Mouse (Mus musculus) hindbrain, embryonic 14.5 days (tissue): ENCODE data around the gene Glb1l. TPM values are rescaled to one million over a fixed set of nuclear protein-coding genes. Genes with fewer than 3 reads are reported as not detected.

ENCODE experiments used
- ATAC-seq: fragments of 200-750 bp; cut with Nextera tagmentation; 2 replicates; pipeline ENCODE4 v1.8.0; 2017; ENCODE audit warnings: moderate number of reproducible peaks, mild to moderate bottlenecking, moderate TSS enrichment, moderate library complexity; ENCODE audit not compliant: low FRiP score
- DNase-seq: peaks from one replicate; pipeline ENCODE4 v3.0.0-alpha.2; 2015; ENCODE audit warnings: low spot score
- H3K27ac ChIP-seq: fragments of 300-500 bp; sonication (generic); 2 replicates; pipeline ENCODE4 v1.5.1; 2014; ENCODE audit warnings: mild to moderate bottlenecking, moderate library complexity
- H3K27me3 ChIP-seq: fragments of 300-500 bp; sonication (generic); 2 replicates; pipeline ENCODE4 v1.6.1; 2014; ENCODE audit warnings: mild to moderate bottlenecking, low read length, mixed read lengths; ENCODE audit not compliant: control insufficient read depth, insufficient read depth
- H3K36me3 ChIP-seq: fragments of 300-500 bp; sonication (generic); replicated peaks from 2 replicates; pipeline ENCODE4 v1.6.1; 2014; ENCODE audit not compliant: control insufficient read depth, insufficient read depth
- H3K4me1 ChIP-seq: fragments of 300-500 bp; sonication (generic); replicated peaks from 2 replicates; pipeline ENCODE4 v1.6.1; 2014; ENCODE audit warnings: antibody characterized with exemption, low read length, mixed read lengths; ENCODE audit not compliant: control insufficient read depth, insufficient read depth
- H3K4me2 ChIP-seq: fragments of 300-500 bp; sonication (generic); replicated peaks from 2 replicates; pipeline ENCODE4 v1.6.1; 2014; ENCODE audit warnings: mild to moderate bottlenecking, moderate library complexity
- H3K4me3 ChIP-seq: fragments of 300-500 bp; sonication (generic); replicated peaks from 2 replicates; pipeline ENCODE4 v1.5.1; 2014; ENCODE audit warnings: mild to moderate bottlenecking, low read length
- H3K9ac ChIP-seq: fragments of 300-500 bp; sonication (generic); 2 replicates; pipeline ENCODE4 v1.6.1; 2014
- H3K9me3 ChIP-seq: fragments of 300-500 bp; sonication (generic); 2 replicates; pipeline ENCODE4 v1.6.1; 2016; ENCODE audit warnings: low read length; ENCODE audit not compliant: control insufficient read depth
- WGBS: fragments of 180-500 bp; shearing (Covaris S2); extraction: QIAGEN DNeasy Blood & Tissue Kit; methylation state at CpG from one replicate; pipeline ENCODE4 v1.1.7; 2014; 5-methylcytosine and 5-hydroxymethylcytosine counted together
- polyA plus RNA-seq: library from polyadenylated mRNA; unstranded; fragments of >200 nt; fragmentation: Nextera tagmentation; extraction: Ambion mirVana; gene quantifications from 2 replicates; pipeline ENCODE4 v1.2.1, GENCODE M21; 2014

Gene Glb1l
- polyA plus RNA-seq, 1 experiment from 2014 or later: 19.5 TPM

DNA sequence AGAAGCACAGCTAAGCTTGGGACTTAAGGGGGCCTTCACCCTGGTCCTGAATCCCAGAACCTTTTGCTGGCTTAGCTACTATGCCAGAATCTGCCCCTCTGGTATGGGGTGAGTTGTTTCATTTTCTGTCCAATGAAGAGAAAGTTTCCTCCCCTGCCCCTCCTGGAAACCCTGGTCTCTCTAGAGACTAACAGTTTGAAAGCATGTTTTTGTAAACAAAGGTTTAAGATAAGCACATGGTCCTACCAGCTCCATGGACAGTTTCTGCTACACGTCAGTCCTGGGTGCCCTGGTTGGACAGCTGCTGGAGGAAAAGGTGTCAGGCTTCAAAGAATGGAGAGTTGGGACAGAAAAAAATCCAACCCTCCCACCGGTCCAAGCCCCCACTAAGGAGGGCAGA lies 20.0 kb downstream of the Glb1l start:
- 76% methylated on average over 2 of the region's 2 CpGs for WGBS
- peaks cover 49% of the 10 kb centered on the region for H3K36me3 ChIP-seq

DNA sequence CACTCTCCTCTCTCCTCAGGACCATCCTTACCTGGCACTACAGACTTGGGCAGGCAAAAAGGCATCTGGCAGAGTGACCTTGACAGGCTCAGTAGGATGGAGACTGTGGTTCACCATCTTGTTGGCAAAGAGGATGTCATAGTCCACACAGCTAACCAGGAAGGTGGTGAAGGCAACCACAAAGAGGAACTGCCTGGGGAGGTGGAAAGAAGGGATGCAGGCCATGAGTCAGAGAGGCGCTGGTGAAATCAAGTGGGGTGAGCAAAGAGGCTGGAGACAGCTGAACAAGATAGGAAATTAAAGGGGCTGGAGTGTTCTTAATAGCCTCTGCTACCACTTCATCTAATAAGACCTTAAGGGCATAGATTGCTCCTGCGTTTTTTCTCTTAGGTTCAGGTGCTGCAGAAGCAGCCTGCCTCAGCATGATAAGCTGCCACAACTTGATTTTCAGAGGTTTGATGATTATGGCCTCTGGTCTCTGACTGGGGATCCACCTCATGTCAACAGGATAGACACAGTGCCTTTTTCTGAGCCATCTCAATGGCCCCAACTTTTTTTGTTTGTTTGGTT lies 22.6 kb downstream of the Glb1l start:
- Histone ChIP-seq H3K4me1 (peaks cover 20% of the 10 kb centered on the region), H3K4me3 (no peak overlapping the region), H3K4me2 (no peak overlapping the region), H3K36me3 (peaks cover 68% of the 10 kb centered on the region), H3K9me3 (no peaks in the 10 kb centered on the region), H3K9ac (no peak overlapping the region), H3K27ac (no peak overlapping the region), H3K27me3 (no peaks in the 10 kb centered on the region)
- DNase-seq: no peak
- ATAC-seq: no peak
- WGBS: 98% methylated on average over 2 of the region's 2 CpGs

More for the DNA sequence above, 20.0 kb downstream of the Glb1l start:
- Histone ChIP-seq H3K27ac (no peak overlapping the region), H3K4me2 (peak overlapping the region; percentile 92), H3K27me3 (no peaks in the 10 kb centered on the region), H3K4me1 (peaks cover 26% of the 10 kb centered on the region), H3K4me3 (no peak overlapping the region), H3K9me3 (no peaks in the 10 kb centered on the region), H3K9ac (0 out of 2 replicates have a peak overlapping the region, but pooled peaks have one; percentile 89)
- ATAC-seq (no peak), DNase-seq (no peak)

DNA sequence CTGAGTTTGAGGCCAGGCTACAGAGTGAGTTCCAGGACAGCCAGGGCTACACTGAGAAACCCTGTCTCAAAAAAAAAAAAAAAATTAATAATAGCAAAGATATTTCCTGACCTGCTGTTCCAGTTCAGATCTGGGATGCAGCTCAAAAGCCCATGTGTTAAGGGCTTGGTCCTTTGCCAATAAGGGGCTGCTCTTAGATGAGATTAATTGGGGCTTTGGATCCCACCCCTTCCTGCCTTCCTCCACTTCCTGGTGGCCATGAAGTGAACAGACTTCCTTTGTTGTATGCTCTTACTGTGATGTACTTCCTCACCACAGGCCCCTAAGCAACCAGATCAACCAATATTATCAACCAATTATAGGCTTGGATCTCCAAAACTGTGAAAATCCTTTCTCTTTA lies 23.5 kb downstream of the Glb1l start:
- H3K9me3 ChIP-seq: no peaks in the 10 kb centered on the region
- H3K9ac ChIP-seq: no peak overlapping the region
- H3K4me1 ChIP-seq: peaks cover 13% of the 10 kb centered on the region
- H3K36me3 ChIP-seq: peaks cover 77% of the 10 kb centered on the region
- no peak for ATAC-seq
- no peak overlapping the region for H3K27ac ChIP-seq
- no peak overlapping the region for H3K4me3 ChIP-seq
- no peaks in the 10 kb centered on the region for H3K27me3 ChIP-seq
- no peak overlapping the region for H3K4me2 ChIP-seq
- DNase-seq: no peak

DNA sequence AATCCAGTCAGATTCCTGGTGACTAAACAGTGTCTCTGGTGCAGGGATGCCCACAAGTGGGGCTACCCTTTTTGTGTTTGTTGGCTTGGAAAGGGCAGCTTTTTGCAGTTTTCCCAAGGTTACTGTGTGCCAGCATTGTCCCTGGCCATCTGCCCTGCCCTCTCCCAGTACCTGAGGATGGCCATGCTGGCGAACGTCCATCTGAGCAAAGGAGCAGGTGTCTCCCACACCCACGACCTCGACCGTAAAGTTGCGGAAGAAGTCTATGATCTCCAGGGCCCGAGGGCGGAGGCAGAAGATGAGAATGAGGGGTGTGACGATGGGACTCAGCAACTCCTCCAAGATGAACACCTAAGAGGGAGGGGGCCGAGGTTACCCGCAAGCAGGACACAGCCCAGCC lies 25.1 kb downstream of the Glb1l start:
- H3K4me2 ChIP-seq: no peak overlapping the region
- peaks cover 86% of the 10 kb centered on the region for H3K36me3 ChIP-seq
- peaks cover 6% of the 10 kb centered on the region; the same call in 1 of the 2 replicates for H3K4me1 ChIP-seq
- H3K27ac ChIP-seq: no peak overlapping the region
- no peak overlapping the region for H3K4me3 ChIP-seq
- no peak for DNase-seq
- no peaks in the 10 kb centered on the region for H3K9me3 ChIP-seq
- no peaks in the 10 kb centered on the region for H3K27me3 ChIP-seq
- WGBS: 93% methylated on average over 11 of the region's 11 CpGs
- H3K9ac ChIP-seq: no peak overlapping the region
- ATAC-seq: no peak

DNA sequence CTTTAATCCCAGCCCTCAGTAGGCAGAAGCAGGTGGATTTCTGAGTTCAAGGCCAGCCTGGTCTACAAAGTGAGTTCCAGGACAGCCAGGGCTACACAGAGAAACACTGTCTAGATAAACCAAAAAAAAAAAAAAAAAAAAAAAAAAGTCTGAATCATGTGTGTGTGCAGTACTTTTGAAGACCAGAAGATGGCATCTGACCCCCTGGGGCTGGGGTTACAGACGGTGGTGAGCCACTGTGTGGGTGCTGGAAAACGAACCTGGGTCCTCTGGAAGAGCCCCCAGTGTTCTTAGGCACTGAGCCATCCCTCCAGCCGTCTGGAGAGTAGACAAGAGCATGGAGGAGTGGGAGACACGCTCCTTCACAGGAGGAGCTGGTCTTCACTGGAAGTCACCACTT lies 28.5 kb downstream of the Glb1l start:
- no peak overlapping the region for H3K27ac ChIP-seq
- ATAC-seq: no peak
- H3K4me1 ChIP-seq: peaks cover 15% of the 10 kb centered on the region
- 73% methylated on average over 4 of the region's 4 CpGs for WGBS
- no peak overlapping the region for H3K9ac ChIP-seq
- DNase-seq: no peak
- H3K4me2 ChIP-seq: no peak overlapping the region
- H3K9me3 ChIP-seq: no peaks in the 10 kb centered on the region
- no peak overlapping the region for H3K4me3 ChIP-seq
- H3K36me3 ChIP-seq: peaks cover 65% of the 10 kb centered on the region
- no peaks in the 10 kb centered on the region for H3K27me3 ChIP-seq

DNA sequence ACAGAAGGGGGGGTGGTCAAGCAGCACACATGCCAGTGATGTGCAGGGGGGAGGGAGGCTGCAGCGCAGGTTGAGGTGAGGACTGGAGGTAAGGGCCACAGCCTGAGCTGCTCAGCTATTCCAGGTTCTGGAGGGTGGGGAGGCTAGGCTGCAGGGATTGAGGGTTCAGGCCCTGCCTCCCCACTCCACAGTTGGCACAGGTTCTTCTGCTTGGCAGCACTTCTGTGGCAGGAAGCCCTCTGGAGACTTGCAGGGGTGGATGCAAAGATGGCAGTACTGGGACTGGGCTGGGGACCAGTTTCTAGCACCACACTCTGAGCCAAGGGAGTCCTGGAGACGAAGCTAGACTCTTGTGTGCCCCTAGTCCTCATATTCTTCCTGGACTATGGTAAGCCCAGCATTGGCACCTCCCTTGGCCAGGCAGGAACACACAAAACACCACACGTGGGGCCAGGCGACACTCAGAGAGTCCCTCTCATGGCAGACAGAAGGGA lies 29.2 kb downstream of the Glb1l start:
- peaks cover 65% of the 10 kb centered on the region for H3K36me3 ChIP-seq
- ATAC-seq: no peak

DNA sequence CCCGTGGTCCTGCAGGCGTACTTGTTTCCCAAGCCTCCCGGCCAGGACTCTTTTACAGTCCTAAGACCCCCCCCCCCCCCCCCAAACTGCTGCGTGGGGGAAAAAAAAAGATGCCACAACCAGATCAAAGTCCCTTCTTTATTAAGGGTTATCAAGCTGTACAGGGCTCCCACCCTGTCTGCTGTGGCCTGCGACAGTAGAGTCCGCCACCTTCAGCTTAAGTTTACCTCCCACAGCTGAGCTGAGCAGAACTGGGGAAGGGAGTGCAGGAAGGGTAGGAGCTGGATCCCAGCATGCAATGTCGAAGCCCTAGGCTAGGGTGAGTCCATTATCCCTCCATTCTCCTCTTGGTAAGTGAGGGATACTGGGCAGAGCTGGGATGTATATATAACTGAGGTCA lies 29.9 kb downstream of the Glb1l start:
- peaks cover 65% of the 10 kb centered on the region for H3K36me3 ChIP-seq

More for the DNA sequence above, 29.2 kb downstream of the Glb1l start:
- Histone ChIP-seq H3K4me1 (peaks cover 15% of the 10 kb centered on the region), H3K4me2 (no peak overlapping the region), H3K9ac (no peak overlapping the region), H3K9me3 (no peaks in the 10 kb centered on the region), H3K4me3 (no peak overlapping the region), H3K27ac (no peak overlapping the region), H3K27me3 (no peaks in the 10 kb centered on the region)
- no peak for DNase-seq
- WGBS: 81% methylated on average over 4 of the region's 4 CpGs

DNA sequence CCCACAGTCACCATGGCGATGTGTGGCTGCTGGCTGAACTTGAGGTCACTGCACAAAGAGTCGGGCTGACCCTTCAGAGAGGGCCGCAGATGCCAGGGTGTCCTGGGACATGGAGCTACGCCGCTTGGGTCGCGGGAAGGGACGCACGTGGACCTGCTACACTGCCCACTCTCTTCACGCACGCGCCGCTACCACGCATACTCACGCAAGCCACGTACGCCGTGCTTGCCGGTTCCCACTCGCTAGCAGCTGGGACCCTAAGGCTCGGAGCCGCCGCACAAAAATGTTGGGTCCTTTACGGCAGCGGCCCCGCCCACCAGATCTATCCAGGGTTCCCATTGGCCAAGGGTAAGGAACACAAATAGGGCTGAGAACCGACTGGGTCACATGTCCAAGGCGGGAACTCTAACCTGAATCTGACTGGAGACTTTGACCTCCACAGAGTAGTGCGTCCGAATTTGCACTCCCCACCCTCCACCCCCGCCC lies 30.5 kb downstream of the Glb1l start, which contains the start of gene Abcb6:
Gene Abcb6, minus strand, starts transcription at position 288 of the 486 bp plus-strand sequence.
- peak within 1 kb of the TSS; percentile 61 for H3K9ac ChIP-seq
- no peaks in the 10 kb centered on the region for H3K27me3 ChIP-seq
- no peaks in the 10 kb centered on the region for H3K9me3 ChIP-seq
- peak; percentile 91 for DNase-seq
- peak within 1 kb of the TSS; percentile 89 for H3K4me2 ChIP-seq
- H3K36me3 ChIP-seq: peaks cover 65% of the 10 kb centered on the region
- ATAC-seq: peak; percentile 93
- H3K27ac ChIP-seq: peak within 1 kb of the TSS; percentile 38; the same call in 1 of the 2 replicates
- under 1% methylated on average over 31 of the region's 31 CpGs for WGBS
- H3K4me3 ChIP-seq: peak within 1 kb of the TSS; percentile 45
- peaks cover 15% of the 10 kb centered on the region for H3K4me1 ChIP-seq

More for the DNA sequence above, 29.9 kb downstream of the Glb1l start:
- no peaks in the 10 kb centered on the region for H3K27me3 ChIP-seq
- no peak overlapping the region for H3K9ac ChIP-seq
- WGBS: 36% methylated on average over 7 of the region's 7 CpGs
- peaks cover 15% of the 10 kb centered on the region for H3K4me1 ChIP-seq
- no peak for DNase-seq
- no peak for ATAC-seq
- no peak overlapping the region for H3K27ac ChIP-seq
- no peaks in the 10 kb centered on the region for H3K9me3 ChIP-seq
- peak overlapping the region; percentile 89 for H3K4me2 ChIP-seq
- peak overlapping the region; percentile 45; the same call in 1 of the 2 replicates for H3K4me3 ChIP-seq

DNA sequence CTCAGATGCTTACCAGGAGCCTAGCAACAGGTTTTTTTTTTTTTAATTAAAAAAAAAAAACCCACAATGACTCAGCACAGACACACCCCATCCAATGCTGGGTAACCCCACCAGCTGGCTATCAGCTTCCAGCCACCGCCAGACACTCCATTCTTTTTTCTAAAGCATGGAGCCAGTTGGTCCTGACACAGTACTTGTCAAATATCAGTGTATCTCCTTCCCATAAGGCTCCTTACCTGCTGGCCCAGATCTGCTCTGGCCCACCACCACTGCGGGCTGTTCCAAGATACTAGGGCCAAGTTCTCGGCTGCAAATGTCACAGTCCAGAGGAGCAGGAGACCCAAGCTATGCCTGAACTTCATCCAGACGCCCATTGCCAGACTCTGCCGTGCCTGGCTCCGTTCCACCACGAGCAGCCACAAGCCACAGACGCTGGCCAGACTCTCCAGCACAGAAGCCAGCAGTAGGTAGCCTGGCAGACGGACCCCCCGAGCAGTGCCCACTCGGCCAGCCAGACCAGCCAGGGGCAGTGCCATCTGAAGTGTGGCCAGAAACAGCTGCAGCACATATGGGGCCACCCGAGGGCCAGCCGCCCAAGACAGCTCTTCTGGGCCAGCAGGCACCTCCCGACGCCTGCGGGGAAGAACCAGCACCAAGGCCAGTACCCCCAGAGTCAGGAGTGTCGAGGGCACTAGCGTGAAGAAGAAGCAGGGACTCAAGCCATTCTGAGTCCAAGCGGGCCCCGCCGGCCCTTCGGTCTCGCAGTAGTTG lies 31.1 kb downstream of the Glb1l start:
- H3K27ac ChIP-seq: peak overlapping the region; percentile 38; the same call in 1 of the 2 replicates
- peaks cover 15% of the 10 kb centered on the region for H3K4me1 ChIP-seq
- H3K9me3 ChIP-seq: no peaks in the 10 kb centered on the region
- H3K27me3 ChIP-seq: no peaks in the 10 kb centered on the region
- DNase-seq: peak; percentile 38
- peak; percentile 49 for ATAC-seq
- 6% methylated on average over 23 of the region's 23 CpGs for WGBS
- H3K36me3 ChIP-seq: peaks cover 63% of the 10 kb centered on the region
- H3K4me2 ChIP-seq: peak overlapping the region; percentile 89
- peak overlapping the region; percentile 61 for H3K9ac ChIP-seq
- peak overlapping the region; percentile 45 for H3K4me3 ChIP-seq
